Mouse (Mus musculus): Measurements from ENCODE around the gene 5730596B20Rik. TPM values are rescaled to one million over a fixed set of nuclear protein-coding genes. Genes with fewer than 3 reads are reported as not detected.

5730596B20Rik gene
- total RNA-seq, 1 experiment from 2014 or later, result 0.55 TPM

DNA sequence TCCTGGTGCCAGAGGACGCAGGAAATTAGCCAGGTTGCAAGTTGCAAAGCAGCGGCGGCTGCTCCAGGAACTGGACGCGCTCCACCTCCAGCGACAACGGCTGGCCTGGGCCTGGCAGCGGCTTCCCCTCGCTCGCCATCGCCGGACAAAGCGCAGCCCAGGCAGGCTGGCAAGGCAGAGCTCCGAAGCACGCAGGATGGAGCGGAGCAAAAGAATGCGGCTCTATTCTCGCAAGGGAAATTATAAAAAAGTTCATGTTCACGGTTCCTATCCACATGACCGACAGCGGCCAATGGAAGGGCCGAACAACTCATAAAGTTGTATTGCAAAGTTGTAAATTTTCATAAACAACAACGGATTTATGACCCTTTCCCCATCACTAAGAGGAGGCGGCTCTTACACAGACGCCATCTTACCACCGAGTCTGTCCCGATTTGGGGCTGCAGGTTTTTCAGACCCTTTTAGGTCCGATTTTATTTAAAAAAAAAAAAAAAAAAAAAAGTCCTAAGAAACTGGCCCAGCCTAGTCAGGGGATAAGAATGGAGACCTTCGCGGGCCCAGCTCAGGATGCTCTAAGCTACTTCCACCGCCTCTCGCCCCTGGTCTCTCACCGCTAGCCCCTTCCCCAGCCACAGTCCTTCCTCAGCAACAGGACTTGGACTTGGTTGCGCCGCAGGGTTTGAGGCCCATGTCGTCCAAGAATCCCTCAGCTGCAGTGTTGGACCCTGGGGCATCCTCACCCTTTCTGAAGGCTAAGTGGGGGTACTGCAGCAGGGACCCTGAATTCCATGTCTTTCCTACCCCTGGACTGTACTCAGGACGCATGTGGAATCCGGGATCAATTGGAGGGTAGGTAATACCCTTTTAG is 36.1 kb downstream of the 5730596B20Rik start, which contains the start of the genes Hoxa3 and Gm28308:
Hoxa3 (minus strand) TSS at position 218 of the 868 bp plus-strand sequence.
Gm28308 (minus strand) TSS at position 221 of the 868 bp plus-strand sequence.
- peak; percentile 73 for DNase-seq

DNA sequence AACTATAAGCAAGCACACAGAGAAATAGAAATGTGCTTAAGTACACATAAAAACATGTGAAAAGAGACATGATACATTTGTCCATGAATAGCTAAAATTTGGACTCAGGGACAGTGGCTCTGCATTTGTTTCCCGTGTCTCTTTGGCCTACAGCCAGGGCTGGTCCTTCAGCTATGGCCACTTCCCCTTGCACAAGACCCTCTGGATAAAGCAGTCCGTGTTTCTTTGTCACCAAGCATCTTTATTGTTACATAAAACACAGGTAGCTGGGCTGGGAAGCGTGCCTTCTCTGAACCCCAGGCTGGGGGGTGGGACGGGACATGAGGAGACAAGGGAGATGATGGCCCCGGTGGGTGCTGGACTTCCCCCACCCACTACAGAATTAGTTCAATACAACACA is 37.0 kb downstream of the 5730596B20Rik start:
- DNase-seq, result no peak

DNA sequence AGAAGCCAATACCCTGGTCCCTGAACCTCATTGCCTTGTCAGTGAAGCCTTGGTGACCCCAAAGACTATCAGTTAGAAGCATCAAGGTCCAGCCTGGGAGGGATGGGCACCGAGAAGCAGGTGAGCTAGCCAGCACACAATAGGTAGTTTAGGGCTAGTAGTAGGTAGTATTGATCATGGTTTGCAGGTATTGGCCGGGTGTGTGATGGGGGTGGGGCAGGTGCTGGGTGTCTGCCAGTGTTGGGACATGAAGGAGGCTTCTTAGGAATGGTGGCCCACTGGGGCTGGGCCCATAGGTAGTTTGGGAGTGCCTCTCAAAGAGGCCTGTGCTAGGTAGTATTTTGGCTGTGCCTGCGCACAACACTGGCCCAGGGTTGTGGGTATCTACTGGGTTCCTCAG is 37.8 kb downstream of the 5730596B20Rik start:
- no peak for DNase-seq

DNA sequence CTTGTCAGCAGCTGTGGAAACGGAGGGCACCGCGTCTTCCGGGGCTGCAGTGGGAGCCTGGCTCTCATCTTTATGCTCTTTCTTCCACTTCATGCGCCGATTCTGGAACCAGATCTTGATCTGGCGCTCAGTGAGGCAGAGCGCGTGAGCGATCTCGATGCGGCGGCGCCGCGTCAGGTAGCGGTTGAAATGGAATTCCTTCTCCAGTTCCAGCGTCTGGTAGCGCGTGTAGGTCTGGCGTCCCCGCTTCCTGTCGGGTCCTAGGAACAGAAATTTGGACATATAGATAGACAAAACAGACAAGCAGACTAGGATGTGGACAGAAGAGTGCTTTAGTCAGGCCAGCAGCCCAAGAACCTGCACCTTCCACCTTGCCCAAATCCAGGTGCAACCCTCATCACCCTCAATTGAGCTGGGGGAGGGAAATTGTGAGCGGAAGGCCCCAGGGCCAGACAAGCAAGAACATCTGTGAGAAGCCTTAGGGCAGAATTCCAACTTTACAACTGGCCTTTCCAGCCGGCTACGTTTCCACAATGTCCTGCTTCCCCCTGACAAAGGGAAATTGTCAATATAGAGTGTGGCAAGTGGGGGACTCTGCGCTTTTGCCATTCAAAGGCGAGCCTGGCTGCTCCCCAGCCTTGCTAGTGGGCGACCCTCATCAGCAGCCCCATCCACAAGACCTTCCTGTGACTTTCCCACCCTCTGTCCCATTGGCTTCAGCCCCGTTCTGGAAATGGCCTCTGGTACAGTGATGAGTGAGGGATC is 38.7 kb downstream of the 5730596B20Rik start:
- peak; percentile 32 for DNase-seq

DNA sequence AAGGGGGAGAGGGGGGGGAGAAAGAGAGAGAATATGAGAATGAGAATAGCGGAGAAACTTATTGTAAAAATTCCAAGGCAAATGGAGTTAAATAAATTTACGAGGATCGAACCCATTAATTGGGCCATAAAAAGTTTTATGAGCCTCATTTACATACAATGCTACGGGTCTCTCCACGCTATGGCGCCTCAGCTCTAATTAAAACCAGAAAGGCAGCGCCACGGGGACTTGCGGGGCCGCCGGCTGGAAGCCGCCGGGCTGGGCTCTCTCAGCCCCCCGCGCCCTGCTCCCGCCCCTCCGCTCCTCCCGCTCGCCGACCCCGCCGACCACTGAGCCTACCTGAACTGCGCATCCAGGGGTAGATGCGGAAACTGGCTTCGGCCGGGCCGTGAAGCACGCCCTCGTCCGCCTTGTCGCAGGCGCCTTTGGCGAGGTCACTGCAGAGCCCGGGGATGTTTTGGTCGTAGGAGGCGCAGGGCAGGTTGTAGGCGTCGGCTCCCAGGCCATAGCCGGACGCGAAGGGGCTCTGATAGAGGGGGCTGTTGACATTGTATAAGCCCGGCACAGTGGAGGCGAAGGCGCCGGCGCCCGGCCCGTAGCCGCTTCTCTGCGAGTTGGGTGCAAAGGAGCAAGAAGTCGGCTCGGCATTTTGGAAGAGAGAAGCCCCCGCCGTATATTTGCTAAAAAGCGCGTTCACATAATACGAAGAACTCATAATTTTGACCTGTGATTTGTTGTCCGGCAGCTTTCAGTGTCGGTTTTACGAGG is 39.6 kb downstream of the 5730596B20Rik start:
- peak; percentile 48 for DNase-seq

DNA sequence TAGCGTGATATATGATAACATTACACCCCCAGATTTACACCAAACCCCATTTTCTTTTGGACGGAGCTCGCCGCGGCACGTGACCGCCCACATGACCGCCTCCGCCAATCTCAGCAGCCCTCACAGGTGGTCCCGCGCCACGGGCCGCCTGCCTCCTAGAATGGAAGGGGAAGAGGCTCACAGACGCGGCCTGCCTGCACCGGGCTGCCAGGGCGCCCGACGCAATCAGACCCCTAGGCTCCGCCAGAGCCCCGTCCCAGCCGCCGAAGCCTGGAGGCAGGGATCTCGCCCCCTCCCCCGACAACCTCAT is 40.1 kb downstream of the 5730596B20Rik start:
- peak; percentile 87 for DNase-seq

DNA sequence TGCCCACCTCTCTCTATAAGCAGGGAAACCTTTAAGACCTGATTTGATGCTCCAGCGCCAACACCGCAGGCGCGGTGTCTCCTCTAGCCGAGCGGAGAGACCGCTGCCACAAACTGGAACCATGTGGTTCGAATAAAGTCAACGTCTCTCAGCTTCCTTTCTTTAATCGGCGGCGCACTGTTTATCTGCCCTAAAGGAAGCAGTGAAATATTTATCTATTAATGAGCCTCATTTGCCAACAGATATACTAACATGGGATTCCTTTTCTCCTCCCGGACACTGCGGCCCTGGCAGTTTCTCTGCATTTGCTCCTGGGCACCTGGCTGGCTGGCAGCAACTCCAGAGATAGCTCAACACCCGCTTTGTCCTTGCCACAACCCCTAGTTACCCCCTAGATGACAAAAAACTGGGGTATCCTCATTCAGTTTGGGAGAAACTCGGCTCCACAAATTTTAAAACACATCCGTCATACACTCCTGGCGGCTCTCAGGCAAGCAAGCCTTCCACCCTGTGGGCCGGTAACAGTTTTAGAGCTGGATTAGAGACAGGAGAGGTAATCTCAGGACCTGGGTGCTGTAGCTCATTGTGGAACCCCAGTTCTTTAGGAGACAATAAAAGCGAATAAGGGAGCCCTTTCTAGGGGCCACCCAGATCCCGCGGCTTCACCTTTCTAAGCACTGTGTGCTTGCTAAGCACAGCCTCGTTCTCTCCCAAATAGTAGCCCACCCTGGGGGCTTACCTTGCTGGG is 40.8 kb downstream of the 5730596B20Rik start:
- no peak for DNase-seq

DNA sequence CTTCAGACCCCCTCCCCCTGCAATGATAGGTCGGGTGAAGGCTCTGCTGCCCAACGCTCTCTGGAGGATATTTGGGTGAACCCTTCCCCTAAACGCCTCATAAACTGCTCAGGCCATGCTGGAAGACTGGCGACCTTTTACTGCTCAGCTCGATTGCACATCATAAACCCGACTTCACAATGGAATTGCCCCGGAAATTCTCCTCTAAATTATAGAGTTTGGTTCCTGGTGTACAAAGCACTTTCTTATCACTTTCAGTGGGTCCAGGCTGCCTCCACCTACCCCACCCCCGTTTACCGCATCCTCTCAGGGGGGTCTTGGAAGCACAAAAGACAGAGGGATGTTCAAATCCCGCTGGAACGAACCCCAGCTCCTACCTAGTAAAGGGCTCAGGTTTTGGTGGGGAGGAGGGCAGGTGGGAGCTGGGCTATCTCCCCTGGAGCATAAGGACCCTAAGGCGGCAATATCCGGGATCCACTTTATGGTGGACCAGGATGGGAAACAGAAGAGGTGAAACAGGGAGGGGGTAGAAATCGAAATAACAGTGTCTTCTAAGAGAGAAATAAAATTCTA is 41.4 kb downstream of the 5730596B20Rik start:
- DNase-seq, result no peak

DNA sequence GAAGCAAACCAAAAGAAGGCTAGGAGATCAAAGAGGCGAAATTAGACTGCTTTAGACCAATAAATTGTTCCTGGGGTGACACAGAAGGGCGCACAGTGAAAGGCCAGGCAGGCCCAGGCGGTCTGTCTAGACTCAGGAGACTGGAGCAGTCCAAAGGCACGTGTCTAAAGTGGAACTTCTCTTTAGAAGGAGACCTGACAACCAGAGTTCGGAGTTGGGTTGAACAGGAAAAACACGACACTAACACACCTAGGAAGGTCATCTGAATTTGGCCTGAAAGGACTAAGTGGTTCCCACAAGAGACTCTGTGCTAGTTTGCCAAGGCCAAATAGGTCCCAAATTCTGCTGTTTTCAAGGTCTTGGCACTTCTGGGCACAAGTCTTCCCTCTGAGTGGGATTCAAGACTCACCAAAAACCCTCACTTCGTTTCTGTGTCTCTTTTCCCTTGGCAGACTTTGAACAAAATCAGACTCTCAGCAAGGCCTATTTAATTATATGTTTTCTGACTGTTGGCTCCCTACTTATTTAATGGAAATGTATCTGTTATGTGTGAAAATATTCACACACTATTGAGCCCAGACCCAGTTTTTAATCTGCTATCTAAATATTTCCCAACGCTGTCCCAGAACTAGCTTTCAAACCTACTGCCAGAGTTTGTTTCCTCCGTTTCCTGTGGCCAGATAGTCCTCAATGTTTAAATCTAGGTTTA is 42.1 kb downstream of the 5730596B20Rik start:
- DNase-seq, result no peak

DNA sequence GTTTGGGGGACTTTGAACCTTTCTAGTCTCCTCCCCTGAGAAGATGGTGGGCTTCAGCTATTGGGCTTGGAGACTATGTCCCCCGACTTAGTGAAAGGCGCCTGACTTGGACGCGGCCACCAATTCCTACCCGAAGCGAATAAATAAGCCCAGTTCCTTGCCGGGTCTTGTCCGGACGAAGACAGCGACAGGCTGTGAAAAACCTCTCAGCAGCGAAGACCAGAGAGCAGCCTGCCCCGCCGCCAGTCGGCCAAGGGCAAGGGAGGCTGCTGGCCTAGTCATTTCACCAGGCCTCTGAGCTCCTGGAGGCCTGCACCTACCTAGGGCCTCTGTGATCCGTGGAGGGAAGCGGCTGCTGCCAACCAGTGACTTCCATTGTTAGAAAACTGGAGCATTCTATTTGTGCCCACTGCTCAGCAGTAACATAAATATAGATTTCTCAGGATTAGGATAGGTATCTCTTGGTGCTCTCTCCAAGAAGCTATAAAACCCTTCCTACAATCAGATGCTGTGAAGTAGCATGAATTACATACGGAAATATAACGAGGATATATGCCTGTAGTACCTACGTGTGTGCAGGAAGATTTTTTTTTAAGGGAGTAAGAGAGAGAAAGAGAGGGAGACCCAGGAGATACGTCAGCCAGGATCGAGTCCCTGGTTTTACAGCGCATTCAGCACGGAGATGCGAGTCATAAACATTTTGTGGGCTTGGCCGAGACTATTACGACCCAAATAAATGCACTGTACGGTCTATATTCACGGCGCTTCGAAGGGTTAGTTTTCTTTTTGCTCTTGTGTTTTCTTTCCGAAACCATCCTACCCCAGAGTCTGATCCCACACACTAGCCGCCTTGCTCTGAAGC is 42.9 kb downstream of the 5730596B20Rik start:
- DNase-seq, result no peak

DNA sequence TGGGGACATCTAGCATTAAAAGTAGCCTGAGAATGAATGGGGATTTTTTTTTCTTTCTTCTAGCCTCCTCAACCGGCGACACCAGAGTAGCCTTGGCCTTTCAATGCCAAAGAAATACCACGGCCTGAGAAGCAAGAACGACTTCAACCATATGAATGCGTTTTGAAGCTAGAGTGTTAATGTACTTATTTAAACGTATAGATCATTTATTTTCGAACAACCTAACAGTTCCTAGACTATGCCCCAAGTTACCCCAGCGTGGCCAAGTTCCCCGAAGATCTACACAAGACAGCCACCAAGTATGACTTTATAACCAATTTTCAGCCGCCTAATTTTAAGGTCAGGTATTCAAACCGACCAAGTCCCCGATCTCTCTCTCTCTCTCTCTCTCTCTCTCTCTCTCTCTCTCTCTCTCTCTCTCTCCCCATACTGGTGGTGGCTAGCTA is 43.6 kb downstream of the 5730596B20Rik start:
- no peak for DNase-seq

DNA sequence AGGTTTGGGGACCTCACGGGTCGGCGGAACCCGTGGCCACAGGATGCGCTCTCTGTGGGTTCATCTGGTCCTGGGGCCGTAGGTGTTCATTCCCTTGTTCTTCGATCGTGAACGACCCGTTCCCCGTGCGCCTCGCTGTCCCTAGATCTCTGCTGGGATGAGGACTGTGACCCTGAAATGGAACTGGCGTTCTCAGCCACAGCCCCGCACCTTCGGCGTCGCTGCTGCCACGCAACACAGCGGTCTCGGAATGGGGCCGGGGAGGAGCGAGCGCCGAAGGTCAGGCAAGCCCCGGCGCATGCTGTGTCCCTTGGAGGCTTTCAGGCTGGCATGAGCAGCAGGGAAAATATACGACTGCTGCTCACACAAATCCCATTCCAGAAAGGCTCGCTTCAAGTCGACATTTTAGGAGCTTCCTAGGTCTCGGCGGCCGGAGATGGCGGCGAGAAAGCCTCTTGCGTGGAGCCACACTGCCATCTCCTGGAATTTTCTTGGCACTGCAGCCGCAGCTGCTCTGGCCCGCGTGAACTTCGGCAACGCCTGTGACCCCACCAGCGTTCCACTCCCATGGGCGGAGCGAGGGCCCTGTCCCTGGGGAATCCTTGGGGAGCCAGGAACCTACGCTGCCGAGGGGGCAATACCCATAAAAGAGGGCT is 44.2 kb downstream of the 5730596B20Rik start, which contains the start of gene Hoxa7:
Hoxa7 (minus strand) TSS at position 518 of the 656 bp plus-strand sequence.
- peak; percentile 87 for DNase-seq

DNA sequence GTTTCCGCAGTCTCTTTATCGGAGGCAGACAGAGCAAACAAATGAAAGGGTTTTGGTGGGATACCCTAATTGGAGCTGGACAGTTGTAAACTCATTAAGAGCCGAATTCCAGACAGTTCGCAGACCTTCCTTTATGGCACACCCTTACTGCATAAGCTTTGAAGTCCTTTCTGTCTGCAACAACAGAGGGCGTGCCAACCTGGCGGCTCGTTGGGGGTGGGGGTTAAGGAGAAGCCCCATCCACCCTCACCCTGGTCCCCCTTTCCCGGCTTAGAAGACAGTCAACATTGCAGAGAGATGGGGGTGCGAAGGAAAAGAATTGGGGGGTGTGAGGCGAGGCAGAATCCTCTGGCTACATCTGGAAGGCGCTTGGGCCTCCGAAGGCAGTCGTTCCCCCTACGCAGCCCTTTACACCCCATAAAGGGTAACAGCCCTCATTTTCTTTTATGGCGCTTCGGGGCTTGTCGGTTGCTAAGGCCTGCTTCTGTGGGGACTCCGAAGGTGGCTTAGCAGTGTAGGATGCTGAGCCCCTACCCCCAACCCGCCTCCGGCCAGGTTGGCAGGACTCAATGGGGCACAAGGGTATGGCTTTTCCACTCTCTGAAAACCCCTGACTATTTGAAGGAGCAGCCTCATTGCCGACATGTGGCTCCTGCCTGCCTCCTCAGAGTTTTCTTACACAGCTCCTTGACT is 44.8 kb downstream of the 5730596B20Rik start:
- no peak for DNase-seq

DNA sequence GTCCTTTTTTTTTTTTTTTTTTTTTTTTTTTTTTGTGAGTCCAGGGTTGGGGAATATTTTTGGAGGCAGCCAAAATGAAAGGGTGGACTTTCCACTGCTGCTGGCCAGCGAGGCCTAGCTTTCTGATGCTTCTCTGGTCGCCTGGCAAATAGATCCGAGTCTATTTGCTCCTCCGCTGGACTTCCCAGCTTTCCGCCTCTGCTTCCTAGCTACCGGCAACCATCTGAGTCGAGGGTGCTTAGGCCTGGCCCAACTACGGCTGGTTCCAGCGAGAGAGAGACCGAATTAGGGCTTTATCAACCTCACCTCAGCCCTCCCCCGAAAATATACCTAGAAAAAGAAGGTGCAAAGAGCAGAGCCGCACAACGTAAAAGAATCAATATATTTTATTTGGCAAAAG is 45.4 kb downstream of the 5730596B20Rik start:
- DNase-seq, result no peak

DNA sequence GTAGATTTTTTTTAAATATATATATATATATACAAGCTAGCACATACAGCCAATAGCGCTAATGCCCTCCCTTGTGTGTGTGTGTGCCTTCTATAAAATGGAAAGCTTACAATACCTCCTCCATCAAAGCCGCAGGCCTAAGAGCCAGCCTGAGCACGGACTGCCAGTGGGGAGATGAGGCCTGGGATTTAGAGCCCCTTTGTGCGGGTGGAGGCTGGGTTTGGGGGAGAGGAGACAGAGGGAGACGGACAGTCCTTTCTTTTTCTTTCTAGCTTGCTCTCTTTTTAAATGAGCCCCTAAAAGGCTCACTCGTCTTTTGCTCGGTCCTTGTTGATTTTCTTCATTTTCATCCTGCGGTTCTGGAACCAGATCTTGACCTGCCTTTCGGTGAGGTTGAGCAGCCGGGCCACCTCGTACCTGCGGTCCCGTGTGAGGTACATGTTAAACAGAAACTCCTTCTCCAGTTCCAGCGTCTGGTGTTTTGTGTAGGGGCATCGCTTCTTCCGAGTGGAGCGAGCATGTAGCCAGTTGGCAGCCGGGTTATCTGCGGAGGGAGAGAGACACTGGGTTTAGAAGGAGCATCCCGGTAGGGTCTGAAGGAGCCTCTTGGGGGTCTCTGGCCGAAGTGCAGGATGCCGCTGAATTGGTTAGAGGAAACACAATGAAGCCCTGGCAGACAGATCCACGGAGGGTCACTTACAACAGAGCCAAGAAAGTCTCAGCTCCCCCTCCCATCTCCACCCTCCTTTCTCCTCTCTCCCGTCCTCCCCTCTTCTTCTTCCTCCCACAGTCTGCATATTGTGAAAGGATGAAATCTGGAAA is 46.9 kb downstream of the 5730596B20Rik start:
- no peak for DNase-seq

DNA sequence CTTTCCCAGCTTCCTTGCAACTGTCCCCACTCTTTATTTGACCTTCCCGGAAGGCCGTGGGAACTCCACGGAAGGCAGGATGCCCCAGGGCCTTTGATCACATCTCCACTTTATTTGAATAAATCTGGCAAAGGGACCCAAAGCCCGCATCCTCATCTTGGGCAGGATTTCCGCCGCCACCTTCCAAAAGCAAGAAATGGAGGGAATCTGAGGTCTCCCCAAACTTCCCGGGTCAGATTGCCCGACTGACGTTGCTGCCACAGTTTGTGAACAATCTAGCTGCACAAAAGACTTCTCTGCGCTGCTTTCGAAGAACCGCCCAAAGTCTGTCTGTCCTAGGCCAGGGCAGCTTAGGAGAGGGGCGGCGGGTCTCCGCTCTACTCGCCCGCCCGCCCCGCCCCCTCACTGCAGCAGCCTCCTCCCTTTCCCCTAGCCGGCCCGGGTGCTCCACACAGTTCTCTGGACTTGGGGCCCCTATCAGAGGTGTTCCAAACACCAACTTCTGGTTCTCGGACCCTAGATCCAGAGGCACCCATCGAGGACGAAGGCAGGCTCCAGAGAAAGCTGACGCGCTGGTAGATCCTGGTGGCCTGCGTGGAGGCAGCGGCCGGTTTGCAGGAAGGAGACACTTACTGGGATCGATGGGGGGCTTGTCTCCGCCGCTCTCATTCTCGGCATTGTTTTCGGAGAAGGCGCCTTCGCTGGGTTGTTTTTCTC is 47.8 kb downstream of the 5730596B20Rik start:
- DNase-seq, result no peak
